Mouse (Mus musculus) myocyte (in vitro differentiated cells): ENCODE results near the gene Prpf18. TPM values are rescaled to one million over a fixed set of nuclear protein-coding genes. Genes with fewer than 3 reads are reported as not detected.

ENCODE experiments used
- H3K27me3 ChIP-seq: one replicate; pipeline ENCODE4 v1.6.1; 2011; ENCODE audit not compliant: control insufficient read depth, insufficient read depth, insufficient read length
- H3K36me3 ChIP-seq: one replicate; pipeline ENCODE4 v1.6.1; 2011; ENCODE audit not compliant: control insufficient read depth, insufficient read depth
- H3K4me2 ChIP-seq: one replicate; pipeline ENCODE4 v1.6.1; 2011; ENCODE audit warnings: low read depth, control low read depth
- H3K4me3 ChIP-seq: one replicate; pipeline ENCODE4 v1.5.1; 2011; ENCODE audit warnings: mild to moderate bottlenecking, control low read depth, moderate library complexity
- H3K79me2 ChIP-seq: one replicate; pipeline ENCODE4 v1.6.1; 2011; ENCODE audit not compliant: control insufficient read depth, insufficient read depth
- H3ac ChIP-seq: one replicate; pipeline ENCODE4 v1.6.1; 2011; ENCODE audit not compliant: control insufficient read depth, insufficient read length
- CEBPB ChIP-seq: IDR thresholded peaks from 2 replicates; pipeline ENCODE4 v1.6.1; 2011; ENCODE audit warnings: mild to moderate bottlenecking, moderate library complexity; ENCODE audit not compliant: poor library complexity, insufficient read depth, severe bottlenecking
- E2F4 ChIP-seq: IDR thresholded peaks from one replicate; pipeline ENCODE4 v1.6.1; 2011; ENCODE audit warnings: mild to moderate bottlenecking, control low read depth, moderate library complexity; ENCODE audit not compliant: insufficient read depth
- MAX ChIP-seq: IDR thresholded peaks from one replicate; pipeline ENCODE4 v1.6.1; 2011; ENCODE audit warnings: low read depth, mild to moderate bottlenecking, control low read depth
- MYOD1 ChIP-seq, 3 experiments: IDR thresholded peaks; one replicate each; pipeline ENCODE4 v1.6.1; 2011; ENCODE audit warnings: control low read depth in 2 of 3, low read depth in 2 of 3, mild to moderate bottlenecking in 2 of 3, moderate library complexity in 1 of 3; ENCODE audit not compliant: insufficient read length in 2 of 3, control insufficient read depth in 1 of 3
- MYOG ChIP-seq, 3 experiments: IDR thresholded peaks; one replicate each; pipeline ENCODE4 v1.6.1; 2011; ENCODE audit warnings: control low read depth in 2 of 3, low read depth in 2 of 3, mild to moderate bottlenecking in 2 of 3; ENCODE audit not compliant: insufficient read length in 2 of 3, control insufficient read depth in 1 of 3, insufficient read depth in 1 of 3
- POLR2A ChIP-seq: IDR thresholded peaks from one replicate; pipeline ENCODE4 v1.6.1; 2011; ENCODE audit warnings: low read depth, mild to moderate bottlenecking, control low read depth, moderate library complexity; ENCODE audit not compliant: insufficient read length
- POLR2AphosphoS2 ChIP-seq: IDR thresholded peaks from one replicate; pipeline ENCODE4 v1.6.1; 2011; ENCODE audit warnings: low read depth, control low read depth; ENCODE audit not compliant: insufficient read length
- REST ChIP-seq: IDR thresholded peaks from one replicate; pipeline ENCODE4 v1.6.1; 2011; ENCODE audit warnings: mild to moderate bottlenecking, control low read depth, moderate library complexity; ENCODE audit not compliant: insufficient read depth, insufficient read length
- SRF ChIP-seq: IDR thresholded peaks from one replicate; pipeline ENCODE4 v1.6.1; 2011; ENCODE audit warnings: low read depth; ENCODE audit not compliant: control insufficient read depth, insufficient read length
- TCF12 ChIP-seq: IDR thresholded peaks from one replicate; pipeline ENCODE4 v1.6.1; 2011; ENCODE audit warnings: mild to moderate bottlenecking, control low read depth; ENCODE audit not compliant: poor library complexity, insufficient read depth, severe bottlenecking
- TCF3 ChIP-seq: IDR thresholded peaks from one replicate; pipeline ENCODE4 v1.6.1; 2011; ENCODE audit warnings: low read depth, control low read depth; ENCODE audit not compliant: insufficient read length
- USF1 ChIP-seq: IDR thresholded peaks from one replicate; pipeline ENCODE4 v1.6.1; 2011; ENCODE audit warnings: low read depth, mild to moderate bottlenecking, control low read depth, moderate library complexity
- polyA plus RNA-seq: library from polyadenylated mRNA; unstranded; fragments of >200 nt; fragmentation: generic; extraction: Trizol; gene quantifications from one replicate; pipeline ENCODE4 v1.2.1, GENCODE M21; 2012; ENCODE audit warnings: missing spikeins

Prpf18 gene
- polyA plus RNA-seq, 1 experiment = 15.7 TPM

GRCm38 (mm10) chr2:4611704-4612103 lies 40.2 kb downstream of the Prpf18 start:
- H3ac ChIP-seq = no peak overlapping the region
- peaks cover 42% of the 10 kb centered on the region for H3K36me3 ChIP-seq
- H3K4me3 ChIP-seq = no peak overlapping the region
- TF ChIP-seq POLR2AphosphoS2 (no peak), SRF (no peak), MYOG (IDR thresholded peaks at IDR 0.05; ENCODE audit: control insufficient read depth in 1 of 3, insufficient read depth in 1 of 3, insufficient read length in 2 of 3, low read depth in 2 of 3) (no peak), E2F4 (no peak), TCF12 (no peak), MAX (no peak), REST (no peak), MYOD1 (IDR thresholded peaks at IDR 0.05; ENCODE audit: control insufficient read depth in 1 of 3, insufficient read length in 2 of 3, low read depth in 2 of 3) (no peak)
- no peak overlapping the region for H3K4me2 ChIP-seq
- no peaks in the 10 kb centered on the region for H3K79me2 ChIP-seq
- no peaks in the 10 kb centered on the region for H3K27me3 ChIP-seq

DNA sequence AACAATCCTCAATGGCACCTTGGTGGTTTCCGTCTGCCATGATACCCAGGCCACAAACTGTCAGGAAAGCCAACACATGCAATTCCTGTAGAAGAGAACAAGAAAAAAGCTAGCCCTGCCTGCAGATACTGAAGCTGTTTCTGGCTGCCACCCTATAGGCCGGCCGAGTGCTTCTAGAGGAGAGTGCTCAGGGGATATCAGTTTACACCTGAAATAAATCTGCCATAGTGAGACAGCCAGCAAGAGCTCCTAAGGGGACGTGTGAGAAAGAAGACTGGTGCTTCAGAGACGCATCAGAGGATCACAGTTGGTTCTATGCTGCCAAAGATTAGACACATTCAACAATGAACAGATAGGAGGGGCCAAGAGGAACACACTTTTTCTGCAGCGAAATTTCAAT lies 40.6 kb downstream of the Prpf18 start:
- Histone ChIP-seq H3K4me2 (no peak overlapping the region), H3K36me3 (peaks cover 43% of the 10 kb centered on the region), H3K79me2 (no peaks in the 10 kb centered on the region), H3K4me3 (no peak overlapping the region), H3K27me3 (no peaks in the 10 kb centered on the region), H3ac (no peak overlapping the region)
- no peak for TF ChIP-seq USF1
- TF ChIP-seq MAX = no peak
- no peak for TF ChIP-seq SRF
- no peak for TF ChIP-seq MYOG (IDR thresholded peaks at IDR 0.05; ENCODE audit: control insufficient read depth in 1 of 3, insufficient read depth in 1 of 3, insufficient read length in 2 of 3, low read depth in 2 of 3)
- no peak for TF ChIP-seq E2F4
- no peak for TF ChIP-seq REST
- no peak for TF ChIP-seq MYOD1 (IDR thresholded peaks at IDR 0.05; ENCODE audit: control insufficient read depth in 1 of 3, insufficient read length in 2 of 3, low read depth in 2 of 3)
- TF ChIP-seq POLR2AphosphoS2 = no peak

DNA sequence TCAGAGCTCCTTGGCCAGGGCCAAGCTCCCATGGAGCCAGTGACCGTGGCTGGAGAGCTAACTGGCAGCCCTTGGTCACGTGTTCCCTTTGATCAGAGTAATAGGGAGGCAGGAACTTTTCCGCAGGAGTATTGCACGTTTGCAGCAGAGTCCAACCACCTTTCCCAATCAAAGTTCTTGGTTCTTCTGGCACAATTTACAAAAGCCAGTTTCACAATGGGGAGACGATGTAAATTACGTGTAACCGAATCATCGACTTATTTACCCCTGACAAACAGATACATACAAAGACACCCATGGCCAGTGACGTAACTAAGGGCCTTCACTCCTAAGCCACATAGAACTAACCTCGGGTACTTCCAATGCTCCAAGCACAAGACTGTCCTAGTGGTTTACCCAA lies 42.5 kb downstream of the Prpf18 start:
- no peak overlapping the region for H3K4me3 ChIP-seq

DNA sequence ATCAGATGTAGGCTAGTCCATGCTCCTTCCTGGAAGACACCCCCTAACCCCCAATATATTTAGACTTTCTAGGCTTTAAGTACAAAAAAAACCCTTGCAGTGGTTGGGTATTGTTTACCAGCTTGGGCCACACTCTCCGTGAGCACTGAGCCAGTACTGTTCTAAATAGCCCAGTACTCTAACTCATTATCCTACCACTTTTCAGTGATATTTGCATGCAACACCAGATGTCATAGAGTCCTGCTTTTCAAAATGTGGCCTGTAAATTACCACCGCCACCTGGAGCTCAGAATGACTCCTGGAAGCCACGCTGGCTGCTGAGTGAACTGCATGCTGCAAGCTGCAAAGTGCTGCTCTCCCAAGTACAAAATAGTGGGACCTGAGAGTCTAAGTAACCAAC lies 43.7 kb downstream of the Prpf18 start:
- H3K4me3 ChIP-seq = no peak overlapping the region
- no peaks in the 10 kb centered on the region for H3K79me2 ChIP-seq
- H3K4me2 ChIP-seq = no peak overlapping the region
- H3K27me3 ChIP-seq = no peaks in the 10 kb centered on the region
- TF ChIP-seq REST (no peak), POLR2AphosphoS2 (no peak), CEBPB (no peak), TCF3 (no peak), POLR2A (no peak), MAX (no peak), TCF12 (no peak), SRF (no peak), E2F4 (no peak)
- no peak overlapping the region for H3ac ChIP-seq
- peaks cover 54% of the 10 kb centered on the region for H3K36me3 ChIP-seq

More for the DNA sequence above, 42.5 kb downstream of the Prpf18 start:
- Histone ChIP-seq H3K27me3 (no peaks in the 10 kb centered on the region), H3ac (no peak overlapping the region), H3K36me3 (peaks cover 61% of the 10 kb centered on the region), H3K79me2 (no peaks in the 10 kb centered on the region), H3K4me2 (no peak overlapping the region)
- TF ChIP-seq REST (no peak), TCF3 (no peak), MAX (no peak), MYOD1 (IDR thresholded peaks at IDR 0.05; ENCODE audit: control insufficient read depth in 1 of 3, insufficient read length in 2 of 3, low read depth in 2 of 3) (no peak), CEBPB (no peak), E2F4 (no peak), SRF (no peak), TCF12 (no peak), USF1 (no peak), POLR2A (no peak), POLR2AphosphoS2 (no peak), MYOG (IDR thresholded peaks at IDR 0.05; ENCODE audit: control insufficient read depth in 1 of 3, insufficient read depth in 1 of 3, insufficient read length in 2 of 3, low read depth in 2 of 3) (no peak)

GRCm38 (mm10) chr2:4606559-4606958 lies 45.4 kb downstream of the Prpf18 start:
- Histone ChIP-seq H3K4me2 (no peak overlapping the region), H3K27me3 (no peaks in the 10 kb centered on the region), H3K4me3 (no peak overlapping the region), H3ac (no peak overlapping the region), H3K79me2 (no peaks in the 10 kb centered on the region), H3K36me3 (peaks cover 51% of the 10 kb centered on the region)
- peak; percentile 39 to 65 (median 55) for TF ChIP-seq MYOD1 (IDR thresholded peaks at IDR 0.05; ENCODE audit: control insufficient read depth in 1 of 3, insufficient read length in 2 of 3, low read depth in 2 of 3)
- peak; percentile 69 for TF ChIP-seq TCF12
- TF ChIP-seq MYOG (IDR thresholded peaks at IDR 0.05; ENCODE audit: control insufficient read depth in 1 of 3, insufficient read depth in 1 of 3, insufficient read length in 2 of 3, low read depth in 2 of 3) = peak in 2 of 3 experiments; percentile 60 to 62
- no peak for TF ChIP-seq POLR2AphosphoS2
